Mouse (Mus musculus) gastrocnemius, postnatal 14 days (tissue): ENCODE measurements at regions not wholly inside any gene's neighbourhood (a gene's known extent, or its start where the extent isn't known, plus 50 kb on each side); places are given as distances from the start of the nearest gene placed in this dataset.
"Not testable (repeated sequence)": the region's sequence is repeated elsewhere in the genome, so short reads cannot be mapped to it uniquely, and the experiment has no call there.

Experiments
- DNase-seq: peaks from one replicate; pipeline ENCODE4 v3.0.0; 2021; ENCODE audit warnings: mixed read lengths
- intact Hi-C: fragments of 180-260 bp; cut with DNase I; formaldehyde crosslinking; loops from one replicate; pipeline ENCODE4 v1.15.1; 2025; ENCODE audit warnings: low total_unique reads

DNA sequence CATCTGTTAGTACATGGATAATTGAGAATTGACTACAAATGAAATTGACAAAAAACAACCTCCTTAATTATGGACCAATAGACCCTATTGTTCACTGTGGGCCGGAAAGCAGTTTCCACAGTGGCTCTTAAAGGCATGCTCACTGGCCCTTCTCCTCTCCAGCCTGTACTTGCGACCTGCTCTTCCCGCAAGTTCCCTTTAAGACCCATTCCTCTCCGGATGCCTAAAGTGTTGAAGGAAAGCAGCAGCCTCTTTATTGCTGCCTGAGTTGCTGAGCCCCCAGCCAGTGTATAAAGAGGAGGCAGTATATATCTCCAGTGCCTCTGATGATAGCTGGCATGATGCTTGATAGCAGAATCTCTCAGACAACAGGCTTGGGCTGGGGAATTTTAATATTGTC is 195.2 kb downstream of the Trim29 start:
- no peak for DNase-seq
- intact Hi-C loops = no loop called here

DNA sequence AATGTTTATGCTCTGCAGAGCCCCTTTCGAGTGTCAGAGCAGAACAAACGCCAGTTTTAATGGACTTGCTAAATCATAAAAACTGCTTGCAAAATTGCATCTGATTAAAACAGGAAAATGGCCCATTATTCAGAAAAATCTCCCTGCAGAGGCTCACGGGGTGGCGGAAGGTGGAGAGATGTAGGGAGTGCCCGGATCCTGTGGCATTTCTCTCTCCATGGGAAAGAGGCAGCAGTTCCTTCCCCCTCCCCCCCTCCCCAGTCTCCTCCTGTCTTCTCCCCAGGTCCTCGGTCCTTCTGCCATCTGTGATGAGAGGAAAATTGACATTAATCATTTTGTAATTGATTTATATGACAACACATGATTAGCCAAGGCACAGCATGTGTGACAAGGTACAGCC is 195.6 kb downstream of the Trim29 start:
- no peak for DNase-seq
- intact Hi-C loops = no loop called here

DNA sequence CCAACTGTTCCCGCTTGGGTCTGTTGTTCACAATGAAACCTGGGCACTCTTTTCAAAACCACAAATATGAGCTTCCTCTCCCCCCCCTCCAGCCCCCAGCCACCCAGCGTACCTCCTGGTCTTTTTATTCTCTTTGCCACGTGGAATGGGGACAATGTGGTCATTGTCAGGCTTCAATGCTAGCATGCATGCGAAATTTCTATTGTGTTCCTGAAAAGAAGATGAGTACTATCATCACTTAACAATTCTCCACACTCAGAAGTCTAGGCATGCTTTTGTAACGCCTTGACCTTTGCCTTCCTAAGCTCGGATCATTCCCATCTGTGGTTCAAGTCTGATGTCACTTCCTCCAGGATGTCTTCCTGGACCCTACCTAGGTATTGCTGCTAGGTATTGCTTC is 202.2 kb downstream of the Trim29 start:
- no peak for DNase-seq
- intact Hi-C loops = no loop called here

DNA sequence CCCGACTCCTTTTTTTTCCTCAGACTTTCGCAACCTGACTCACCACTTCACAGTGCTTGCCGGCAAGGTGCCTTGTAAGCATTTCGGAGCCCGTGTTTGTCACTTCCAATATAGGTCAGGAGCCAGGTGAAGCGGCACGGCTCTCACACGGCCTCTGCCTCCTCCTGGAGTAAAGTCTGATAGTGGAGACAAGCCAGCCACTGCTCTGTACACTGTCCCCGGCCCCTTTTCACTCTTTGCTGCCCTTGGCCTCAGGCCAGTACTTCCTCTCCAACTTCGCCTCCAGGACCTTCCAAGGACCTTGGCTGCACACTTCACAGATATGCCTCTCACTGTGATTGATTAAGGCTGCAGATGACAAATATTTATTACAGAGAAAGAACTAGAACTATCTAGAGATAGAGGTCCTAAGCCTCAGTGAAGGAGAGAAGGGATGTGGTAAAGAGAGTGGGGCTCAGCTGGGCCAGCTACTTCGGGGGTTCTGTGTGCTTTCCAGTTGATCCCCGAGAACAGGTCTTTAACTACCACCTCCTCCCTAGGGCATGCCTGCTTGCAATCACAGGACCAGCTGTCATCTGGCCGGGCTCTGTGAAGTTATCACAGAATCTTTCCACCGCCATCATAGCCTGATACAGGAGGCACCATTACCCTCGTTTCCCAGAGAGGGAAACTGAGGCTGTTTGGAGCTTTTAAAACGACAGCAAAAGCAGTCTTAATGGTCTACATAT is 204.2 kb downstream of the Trim29 start:
- intact Hi-C loops = no loop called here
- DNase-seq = no peak

DNA sequence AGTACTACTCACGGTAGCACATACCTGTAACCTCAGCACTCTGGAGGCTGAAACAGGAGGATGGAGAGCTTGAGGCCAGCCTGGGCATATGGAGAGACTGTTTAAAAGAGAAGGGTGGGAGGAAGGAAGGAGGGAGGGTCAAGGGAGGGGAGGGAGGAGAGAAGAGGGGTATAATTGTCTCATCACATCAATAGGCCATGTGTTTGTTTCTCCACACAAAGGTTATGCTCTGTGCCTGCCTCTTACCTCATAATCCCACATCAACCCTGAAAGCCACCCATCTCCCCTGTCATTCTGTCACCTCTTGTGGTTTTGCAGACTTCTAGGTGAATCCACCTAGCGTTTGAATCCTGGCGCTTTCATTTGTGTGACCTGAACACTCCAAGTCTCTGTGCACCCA is 210.3 kb downstream of the Trim29 start:
- intact Hi-C loops = no loop called here
- DNase-seq = no peak

DNA sequence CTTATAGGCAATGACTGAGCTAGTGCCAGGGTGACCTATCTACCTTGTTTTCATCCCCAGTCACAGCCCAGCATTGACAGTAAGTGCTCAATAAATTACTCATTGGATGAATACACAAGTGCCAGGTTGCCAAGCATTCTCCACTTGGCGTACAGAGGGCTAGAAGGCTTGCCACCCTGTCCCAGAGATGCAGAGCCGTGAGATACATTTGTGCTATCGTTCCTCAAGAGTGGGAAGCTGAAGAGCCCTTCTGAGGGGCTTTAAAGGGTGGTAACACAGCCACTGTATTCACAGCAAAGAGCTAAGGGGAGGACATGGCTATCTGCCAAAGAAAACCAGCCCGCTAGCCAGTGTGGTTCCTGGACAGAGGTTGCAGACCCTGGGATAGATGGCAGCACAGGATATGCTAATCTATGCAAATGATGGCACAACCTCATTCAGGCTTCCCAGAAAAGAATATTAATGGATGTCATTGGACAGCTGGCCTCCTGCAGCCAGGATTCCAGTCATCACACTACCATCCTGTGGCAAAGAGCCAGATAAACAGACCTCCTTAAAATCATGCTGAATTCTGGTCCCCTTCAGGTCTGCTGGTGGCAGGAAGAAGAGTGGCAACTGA is 214.4 kb downstream of the Trim29 start:
- no peak for DNase-seq
- intact Hi-C loops = no loop called here

DNA sequence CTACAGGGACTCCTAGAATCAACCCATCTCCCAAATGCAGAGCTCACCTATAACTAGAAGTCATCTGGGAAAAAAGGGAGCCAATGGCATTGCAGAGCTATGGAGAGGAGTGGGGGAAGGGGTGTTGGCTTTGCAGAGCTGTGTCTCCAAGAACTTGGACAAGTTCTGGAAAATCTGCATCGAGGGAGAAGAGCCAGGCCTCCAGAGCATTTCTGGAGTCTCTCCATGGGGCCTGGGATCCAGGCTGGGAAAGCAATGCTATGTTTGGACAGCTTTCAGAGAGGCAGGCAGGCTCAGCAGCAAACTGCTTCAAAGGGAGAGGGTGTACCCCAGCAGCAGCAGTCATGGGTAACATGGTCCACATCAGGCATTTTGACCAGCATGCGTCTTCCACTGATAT is 211.6 kb upstream of the Nectin1 start:
- intact Hi-C loops = loop anchor here (5.0 kb wide), 1 partner anchor 35 kb away; no protein-coding TSS in a partner anchor

DNA sequence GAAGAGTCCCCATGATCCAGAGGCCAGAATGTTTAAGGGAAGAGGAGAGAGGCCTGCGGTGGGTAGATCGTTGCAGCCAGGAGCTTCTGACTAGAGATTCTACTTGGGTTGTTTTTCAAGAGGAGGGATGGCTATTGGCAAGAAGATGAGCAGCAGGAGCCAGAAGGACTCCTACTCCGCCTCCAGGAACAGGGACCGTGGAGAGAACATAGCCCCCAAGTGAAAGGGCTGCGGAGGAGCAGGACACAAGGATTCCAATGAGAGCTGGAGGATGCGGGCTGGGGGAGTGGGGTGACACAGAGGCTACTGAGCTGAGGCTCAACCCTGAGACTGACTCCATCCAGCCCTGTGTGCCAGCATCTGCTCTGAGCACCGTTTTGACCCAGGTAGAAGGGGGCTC is 207.8 kb upstream of the Nectin1 start:
- intact Hi-C loops = no loop called here
- DNase-seq = no peak

More for the DNA sequence above, 211.6 kb upstream of the Nectin1 start:
- DNase-seq = no peak

DNA sequence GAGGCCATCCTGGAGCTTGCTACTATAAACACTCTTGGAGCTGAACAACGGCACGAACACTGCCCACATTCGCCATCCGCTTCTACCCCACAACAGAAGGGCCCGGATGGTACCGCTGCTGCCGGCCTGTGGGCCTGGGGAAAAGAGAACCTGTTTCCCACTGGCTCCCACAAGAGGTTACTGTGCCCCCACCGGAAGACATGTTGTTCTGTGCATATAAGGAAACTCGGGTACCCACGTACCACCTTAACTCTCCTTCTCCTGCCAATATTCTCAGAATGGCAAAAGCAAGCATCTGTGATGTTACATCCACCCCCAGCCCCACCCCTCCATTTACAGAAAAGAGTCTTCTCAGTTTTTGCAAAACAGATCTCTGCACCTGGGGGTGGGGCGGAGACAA is 206.7 kb upstream of the Nectin1 start:
- DNase-seq = no peak
- intact Hi-C loops = no loop called here

DNA sequence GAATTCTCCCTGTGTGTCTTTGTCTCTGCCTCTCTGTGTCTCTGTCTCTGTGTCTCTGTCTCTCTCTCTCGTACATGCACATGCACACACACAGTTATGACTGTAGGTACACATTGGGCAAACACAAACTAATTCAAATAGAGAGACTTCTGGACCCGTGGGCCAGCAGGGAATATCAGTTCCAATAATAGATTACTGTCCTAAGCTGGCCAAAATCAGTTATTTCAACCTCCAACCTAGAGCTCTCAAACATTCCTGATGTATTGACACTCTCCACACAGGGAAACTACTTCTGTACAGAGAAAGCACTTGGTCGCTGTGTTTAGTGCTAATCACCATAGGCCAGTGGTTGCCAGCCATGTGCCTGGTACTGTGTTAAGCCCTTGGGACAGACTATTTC is 203.7 kb upstream of the Nectin1 start:
- no peak for DNase-seq
- intact Hi-C loops = no loop called here

DNA sequence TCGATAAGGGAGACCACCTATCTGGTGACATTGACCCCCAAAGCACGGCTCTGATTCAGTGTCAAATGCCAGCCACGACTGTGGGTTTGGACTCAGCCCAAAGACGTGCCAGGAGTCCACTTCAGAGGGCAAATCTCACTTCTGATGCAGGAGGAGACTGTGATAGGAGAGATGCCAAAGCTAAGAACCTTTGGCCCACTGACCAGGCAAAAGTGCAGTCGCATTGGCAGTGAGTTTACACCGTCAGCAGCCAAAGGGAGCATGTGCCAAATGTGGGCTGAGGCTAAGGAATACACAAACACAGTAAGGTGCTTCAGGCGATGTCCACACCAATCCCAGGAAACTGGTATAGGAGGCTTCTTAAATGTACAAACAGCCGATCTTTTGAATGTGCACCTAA is 202.6 kb upstream of the Nectin1 start:
- DNase-seq = no peak
- intact Hi-C loops = no loop called here

DNA sequence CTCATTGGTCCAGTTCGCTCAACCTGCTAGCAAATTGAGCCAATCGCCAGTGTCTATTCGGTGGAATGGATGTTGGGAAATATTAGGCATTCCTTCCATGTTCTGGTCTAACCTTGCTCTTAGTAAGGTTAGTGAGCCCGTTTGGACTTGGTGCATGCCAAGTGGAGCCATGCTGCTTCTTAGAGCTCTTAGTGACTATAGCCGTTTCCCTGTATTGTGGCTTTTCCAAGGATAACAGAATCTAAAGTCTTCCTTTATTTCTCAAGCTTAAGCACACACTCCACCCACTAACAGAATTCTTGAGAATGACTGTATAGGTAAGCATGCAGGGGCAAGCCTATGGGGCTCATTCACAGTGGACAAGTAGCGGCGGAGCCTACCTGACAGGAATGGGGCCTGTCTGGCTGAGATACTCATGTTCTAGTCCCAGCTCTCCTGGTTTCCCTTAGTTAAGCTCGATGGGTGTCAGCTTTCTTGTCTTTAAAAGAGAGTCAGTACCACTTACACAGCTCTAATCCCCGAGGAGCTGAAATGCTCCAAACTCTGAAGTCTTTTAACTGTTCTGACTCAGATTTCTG is 201.6 kb upstream of the Nectin1 start:
- intact Hi-C loops = no loop called here
- DNase-seq = no peak

DNA sequence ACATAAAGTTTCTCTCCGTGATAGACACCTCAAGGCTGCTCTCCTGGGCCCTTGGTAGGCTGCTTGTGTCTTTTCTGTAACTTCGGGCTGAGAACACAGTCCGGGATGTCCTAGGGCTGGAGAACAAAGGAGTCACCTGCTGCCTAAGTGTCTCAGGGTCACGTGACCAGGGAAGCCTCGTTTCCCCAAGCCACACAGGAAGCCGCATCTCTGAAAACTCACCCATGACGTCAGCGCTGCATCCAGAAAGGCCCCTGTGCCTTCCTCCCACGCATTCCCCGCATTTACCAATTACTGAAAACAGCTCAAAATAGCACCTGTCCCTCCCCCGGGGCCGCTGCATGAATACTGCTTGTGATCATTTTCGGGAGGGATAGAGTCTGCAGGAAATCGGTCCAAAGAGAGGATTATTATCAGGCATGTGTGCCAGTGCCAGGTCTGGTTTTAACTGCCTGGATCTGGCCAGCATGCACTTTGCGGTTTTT is 198.7 kb upstream of the Nectin1 start:
- intact Hi-C loops = no loop called here
- DNase-seq = no peak

DNA sequence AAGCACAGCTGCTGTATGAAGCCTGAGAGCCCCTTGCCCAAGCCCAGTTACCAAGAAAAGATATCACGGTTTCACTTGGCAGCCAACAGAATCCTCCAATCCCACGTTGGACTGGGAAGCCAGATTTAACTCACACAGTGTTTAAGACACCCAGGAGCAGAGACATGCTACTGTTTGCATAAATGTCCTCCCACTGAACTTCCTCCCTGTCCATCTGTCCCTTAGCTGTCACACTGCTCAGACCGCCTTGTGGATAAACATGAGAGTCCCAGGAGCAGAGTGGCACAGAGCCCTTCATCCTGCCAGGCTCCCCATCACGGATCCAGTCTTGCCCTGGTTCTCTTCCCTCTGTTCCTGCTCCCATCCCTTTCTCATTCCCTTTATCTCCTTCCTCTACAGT is 194.9 kb upstream of the Nectin1 start:
- no peak for DNase-seq
- intact Hi-C loops = no loop called here

DNA sequence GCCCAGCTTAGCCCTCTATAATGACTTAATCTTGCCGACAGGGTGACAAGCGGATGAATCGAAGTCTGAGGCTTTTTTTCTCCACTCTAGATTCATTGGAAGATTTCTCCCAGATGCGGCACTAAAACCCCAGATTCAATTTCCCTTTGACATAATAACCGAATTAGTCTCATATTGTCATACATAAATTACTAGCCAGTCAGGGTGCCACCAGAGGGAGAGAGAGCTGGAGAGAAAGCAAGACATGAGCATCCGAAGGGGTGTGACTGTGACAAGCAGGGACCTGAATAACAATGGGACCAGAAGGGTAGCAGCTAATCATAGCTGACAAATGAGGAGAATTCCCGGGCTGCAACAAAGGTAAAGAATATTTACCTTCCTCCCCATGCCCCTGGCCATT is 194.5 kb upstream of the Nectin1 start:
- intact Hi-C loops = no loop called here
- DNase-seq = no peak

DNA sequence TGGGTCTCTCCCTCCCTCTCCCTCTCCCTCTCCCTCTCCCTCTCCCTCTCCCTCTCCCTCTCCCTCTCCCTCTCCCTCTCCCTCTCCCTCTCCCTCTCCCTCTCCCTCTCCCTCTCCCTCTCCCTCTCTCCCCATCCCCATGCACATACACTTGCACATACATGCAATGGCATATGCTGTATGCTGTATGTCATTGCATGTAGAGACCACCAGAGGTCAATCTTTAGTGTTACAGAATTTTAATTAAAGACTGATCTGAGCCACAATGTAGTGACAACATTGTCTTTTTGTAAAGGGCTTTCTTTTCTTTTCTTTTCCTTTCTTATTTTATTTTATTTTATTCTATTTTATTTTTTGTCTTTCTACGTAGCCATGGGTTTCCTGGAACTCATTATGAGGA is 191.0 kb upstream of the Nectin1 start:
- DNase-seq, intact Hi-C loops: not testable (repeated sequence)

DNA sequence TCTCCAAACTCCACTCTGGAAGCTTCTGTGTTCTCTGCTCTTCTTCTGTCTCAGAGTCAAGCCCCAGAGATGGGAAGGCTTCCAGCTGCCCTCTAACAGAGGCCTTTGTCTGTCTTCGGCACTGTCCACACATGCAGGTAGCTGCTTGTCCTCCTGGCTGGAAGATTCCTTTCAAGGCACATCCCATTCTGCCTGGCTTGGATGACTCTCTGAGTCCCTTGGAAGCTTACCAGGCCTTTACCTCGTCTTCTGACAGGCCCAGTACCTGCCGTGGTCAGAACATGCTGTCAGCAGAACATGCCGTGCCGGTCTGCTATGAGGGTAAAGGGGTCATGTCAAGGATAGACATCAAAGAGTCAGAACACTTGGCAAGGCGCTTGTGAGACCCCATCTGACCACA is 181.8 kb upstream of the Nectin1 start:
- DNase-seq = no peak
- intact Hi-C loops = no loop called here

DNA sequence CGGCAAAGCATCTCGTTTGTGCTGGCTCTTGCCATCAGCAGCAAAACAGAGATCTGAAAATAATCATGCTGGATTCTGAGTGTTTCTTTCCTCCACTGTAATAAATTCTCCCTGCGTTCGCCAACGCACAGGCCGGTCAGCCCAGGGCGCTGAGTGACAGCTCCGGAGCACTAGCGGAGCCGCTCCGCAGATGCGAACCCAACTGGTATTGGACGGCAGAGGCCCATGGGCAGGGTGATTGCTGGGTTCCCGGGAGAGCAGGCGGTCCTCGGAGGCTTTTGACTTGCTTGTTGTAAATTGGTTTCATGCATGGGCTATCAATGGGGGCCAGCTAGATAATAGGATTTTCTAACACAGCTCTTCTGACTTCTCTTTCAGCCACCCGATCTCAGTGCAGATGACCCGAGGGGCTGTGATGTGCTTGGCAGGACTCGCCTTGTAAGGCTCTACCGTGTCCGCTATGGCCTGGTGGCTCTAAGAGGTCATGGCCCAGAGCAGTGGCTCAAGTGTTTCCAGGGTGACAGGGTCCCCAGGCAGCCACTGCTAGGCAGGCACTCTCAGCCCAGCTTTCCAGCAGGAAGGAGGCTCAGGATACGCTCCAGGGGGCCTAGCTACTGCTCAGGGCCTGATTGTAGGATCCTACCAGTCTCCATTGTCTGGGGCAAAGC is 179.4 kb upstream of the Nectin1 start:
- intact Hi-C loops = no loop called here
- DNase-seq = no peak

DNA sequence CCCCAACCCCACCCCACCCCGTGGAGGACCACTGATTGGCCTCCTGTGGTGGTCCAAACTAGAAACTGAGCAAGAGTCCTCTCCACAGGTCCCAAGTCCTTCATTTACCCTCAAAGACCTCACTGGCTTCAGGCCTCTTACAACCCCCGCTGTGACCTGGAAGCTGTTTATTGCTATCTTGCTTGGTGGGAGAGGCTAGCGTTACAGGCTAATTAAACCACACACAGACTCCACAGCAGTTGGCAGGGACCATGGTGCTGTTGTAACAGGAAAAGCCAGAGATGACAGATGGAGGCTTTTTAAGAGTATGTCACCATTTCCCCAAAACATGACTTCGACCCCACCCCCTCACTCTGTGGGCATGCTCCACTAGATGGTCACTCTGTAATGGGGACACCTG is 174.9 kb upstream of the Nectin1 start:
- intact Hi-C loops = no loop called here
- DNase-seq = no peak

DNA sequence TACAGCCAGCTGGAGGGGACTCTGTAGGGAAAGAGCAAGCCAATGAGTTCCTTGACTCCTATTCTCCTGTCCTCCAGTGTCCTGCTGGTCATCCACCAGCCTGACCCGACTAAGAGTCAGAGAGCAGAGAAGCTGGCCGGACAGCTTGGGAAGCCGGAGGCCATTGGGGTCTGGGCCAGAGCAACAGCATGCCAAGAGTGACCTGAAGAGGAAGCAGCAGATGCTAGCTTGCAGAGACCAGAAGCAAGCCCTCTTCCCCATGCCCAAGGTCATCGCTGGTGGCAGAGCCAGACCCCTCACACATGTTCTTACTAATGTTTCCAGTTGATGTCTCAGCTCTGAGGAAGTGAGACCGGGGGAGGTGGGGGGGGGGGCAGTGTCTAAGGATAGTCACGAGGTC is 172.7 kb upstream of the Nectin1 start:
- intact Hi-C loops = no loop called here
- DNase-seq = no peak

DNA sequence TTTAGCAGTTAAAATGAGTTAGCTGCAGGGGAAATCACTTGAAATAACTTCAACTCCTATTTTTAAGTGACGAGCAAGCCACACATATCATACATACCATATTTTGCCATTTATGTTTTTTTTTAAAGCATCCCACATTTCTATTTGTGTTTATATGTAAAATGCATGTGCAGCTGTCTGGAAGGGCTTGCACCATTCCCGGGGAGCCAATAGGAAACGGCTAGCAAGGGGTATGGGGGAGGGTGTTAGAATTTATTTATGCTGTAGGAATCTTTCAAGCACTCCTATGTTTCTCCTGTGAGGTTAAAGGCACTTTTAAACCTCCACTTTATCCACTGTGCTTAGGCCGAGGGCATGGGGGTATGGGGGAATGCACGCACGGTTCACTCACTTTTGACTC is 168.1 kb upstream of the Nectin1 start:
- intact Hi-C loops = no loop called here
- DNase-seq = no peak
